In the genomic region with DNA sequence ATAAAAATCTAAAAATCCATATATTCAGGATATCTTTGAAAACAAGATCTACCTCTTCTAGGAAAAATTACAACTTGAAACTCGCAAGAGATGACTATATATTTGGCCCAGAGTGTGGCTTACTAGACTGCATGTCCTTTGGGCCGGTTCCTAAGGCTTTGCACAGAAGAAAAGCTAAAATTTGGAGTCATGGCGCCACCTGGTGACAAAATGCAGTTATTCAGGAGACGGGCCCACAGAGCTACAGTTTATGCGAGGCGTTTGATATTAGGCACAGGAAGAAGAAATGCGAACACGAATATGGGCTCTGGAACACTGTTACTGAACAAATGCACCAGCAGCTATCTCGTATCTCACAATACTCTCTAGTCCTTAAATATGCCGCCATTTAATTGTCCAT, we compare ENCODE assay signal across 9 mouse cellular contexts. TPM values are rescaled to one million over a fixed set of nuclear protein-coding genes. Genes with fewer than 3 reads are reported as not detected.
A peak's percentile ranks its signal among the peaks of the same experiment; 100 is the strongest.
DNase-seq lines count a peak whose midpoint lies in the region; ATAC-seq and TF ChIP-seq lines count a peak whose summit lies in the region.
"Had no signal": no experiment of that assay in that cellular context is flagged by ENCODE, and none has a peak within 500 bp of the region (broad histone marks: within the 10 kb centered on the region; RNA-seq: fewer than 3 reads in every experiment).

No protein-coding gene starts in this region.

- peak; percentile 89 for TF ChIP-seq CTCF in Patski (IDR thresholded peaks at IDR 0.05)
- peak; percentile 86 for TF ChIP-seq CTCF in lung, embryonic 14.5 days (IDR thresholded peaks at IDR 0.05; ENCODE audit: low read depth)

- H3K36me3 ChIP-seq in lung, embryonic 14.5 days (ENCODE audit: insufficient read depth): no peaks in the 10 kb centered on the region

- peak; percentile 32 for ATAC-seq in Patski
- no peak; the same call in 1 of the 2 replicates for ATAC-seq in lung, embryonic 14.5 days (ENCODE audit: insufficient read depth)

- CTCF ChIA-PET in Patski (lab: Charles Lee): interaction anchor here (0.9 to 6.7 kb wide), 28 partner anchors 9 to 418 kb away, joined by 3 to 174 read pairs (median 4); a partner anchor contains a TSS

- no peak overlapping the region for H3K27ac ChIP-seq in lung, embryonic 14.5 days (ENCODE audit: low read depth)

- POLR2A ChIA-PET in Patski (lab: Charles Lee): interaction anchor here (1.0 kb wide), 1 partner anchor 36 kb away, joined by 4 read pairs; no protein-coding TSS in a partner anchor

- no peaks in the 10 kb centered on the region for H3K9me3 ChIP-seq in lung, embryonic 14.5 days (ENCODE audit: low read depth, low read length)

- in situ Hi-C loops in Patski (cut with MboI; ENCODE audit: low pct_unique_long_range_greater_than_20kb): loop anchor here (5.0 kb wide), 2 partner anchors 55 to 155 kb away; no protein-coding TSS in a partner anchor

- peak; percentile 78 for DNase-seq in A20 (ENCODE audit: low read depth, low spot score)
- peak; percentile 28 for DNase-seq in Patski (ENCODE audit: low read depth, low spot score)
- DNase-seq in cerebellum, postnatal 10 days: peak; percentile 90 to 93
- DNase-seq in gastrocnemius, adult 8-10 months (ENCODE audit: low spot score in 2 of 2): peak; percentile 60 to 65
- peak; percentile 89 for DNase-seq in kidney, postnatal 4 days
- peak; percentile 96 for DNase-seq in lung, embryonic 14.5 days
- DNase-seq in right cerebral cortex, adult 18-20 months: peak; percentile 85
- peak; percentile 42 for DNase-seq in urinary bladder, adult 2 months (ENCODE audit: low spot score)

- WGBS in lung, embryonic 14.5 days: 6% methylated on average over 10 of the region's 10 CpGs

- no peak overlapping the region for H3K4me2 ChIP-seq in lung, embryonic 14.5 days

- H3K4me1 ChIP-seq in lung, embryonic 14.5 days (ENCODE audit: insufficient read depth): 0 out of 2 replicates have a peak, but pooled peaks cover 3% of the 10 kb centered on the region

- no peak overlapping the region for H3K4me3 ChIP-seq in lung, embryonic 14.5 days (ENCODE audit: low read depth, low read length)

- H3K9ac ChIP-seq in lung, embryonic 14.5 days: no peak overlapping the region

- H3K27me3 ChIP-seq in Patski: no peaks in the 10 kb centered on the region
- no peaks in the 10 kb centered on the region for H3K27me3 ChIP-seq in lung, embryonic 14.5 days (ENCODE audit: insufficient read depth, low read length)

RNA-seq across cellular contexts. Expression of a gene that starts 10.8 kb away (rescaled TPM):
- 0.19 TPM for polyA plus RNA-seq in Patski (2021)
- not detected for total RNA-seq in gastrocnemius, adult 8-10 months (2022)
- polyA plus RNA-seq in lung, embryonic 14.5 days (2014; fragmentation: Nextera tagmentation; extraction: Ambion mirVana): not detected in 2 replicates
- polyA plus RNA-seq in urinary bladder, adult 2 months (2012; rRNA removed): not detected in 2 replicates
- polyA plus RNA-seq: heart, embryonic 16.5 days had no signal

RNA-seq across cellular contexts. Expression of a gene that starts 11.5 kb away (rescaled TPM):
- 146 TPM for polyA plus RNA-seq in Patski (2021)
- total RNA-seq in gastrocnemius, adult 8-10 months (2022): 10 to 100 TPM in 3 of 4 experiments, 1 to 10 TPM in 1; 8.3 to 15.2 (median 10.4) TPM
- polyA plus RNA-seq in lung, embryonic 14.5 days (2014; fragmentation: Nextera tagmentation; extraction: Ambion mirVana): 78.5 and 86.2 TPM in 2 replicates
- polyA plus RNA-seq in urinary bladder, adult 2 months (2012; rRNA removed): 24.3 and 31.9 TPM in 2 replicates

Comparison
In these comparisons a context has a peak if more than half of its experiments do, and no peak if none do; other contexts are left out.
1. DNase-seq: peak in every context shown above with its lines; median percentile 96 in lung, embryonic 14.5 days; 92 in cerebellum, postnatal 10 days; 89 in kidney, postnatal 4 days; 85 in right cerebral cortex, adult 18-20 months; 78 in A20; 62 in gastrocnemius, adult 8-10 months; 42 in urinary bladder, adult 2 months; 28 in Patski.